Mouse (Mus musculus) spleen, adult 2 months (tissue): Measurements from ENCODE around the gene Adss. TPM values are rescaled to one million over a fixed set of nuclear protein-coding genes. Genes with fewer than 3 reads are reported as not detected.
A peak's percentile ranks its signal among the peaks of the same experiment; 100 is the strongest.

ENCODE experiments used
- DNase-seq, 2 experiments: peaks; one replicate each; pipeline versions ENCODE4 v3.0.0 to v3.0.0-alpha.2; 2012 to 2021; ENCODE audit warnings: low spot score in 2 of 2, low read depth in 1 of 2
- H3K27ac ChIP-seq: fragments of 200-500 bp; 2 replicates; pipeline ENCODE4 v1.5.1; 2012; ENCODE audit warnings: low read length, inconsistent platforms; ENCODE audit not compliant: insufficient read depth
- H3K27me3 ChIP-seq: fragments of 200-500 bp; 2 replicates; pipeline ENCODE4 v1.6.1; 2012; ENCODE audit warnings: mild to moderate bottlenecking, moderate library complexity, low read length, inconsistent platforms; ENCODE audit not compliant: control insufficient read depth, insufficient read depth
- H3K36me3 ChIP-seq: fragments of 200-500 bp; 2 replicates; pipeline ENCODE4 v1.6.1; 2012; ENCODE audit warnings: mild to moderate bottlenecking, low read length, inconsistent platforms; ENCODE audit not compliant: control insufficient read depth, insufficient read depth
- H3K4me1 ChIP-seq: fragments of 200-500 bp; 2 replicates; pipeline ENCODE4 v1.6.1; 2011; ENCODE audit warnings: inconsistent platforms; ENCODE audit not compliant: control insufficient read depth, insufficient read depth, insufficient read length
- H3K4me3 ChIP-seq: fragments of 200-500 bp; 2 replicates; pipeline ENCODE4 v1.5.1; 2011; ENCODE audit warnings: mild to moderate bottlenecking, inconsistent platforms; ENCODE audit not compliant: insufficient read depth, insufficient read length; ENCODE audit errors: extremely low read depth
- CTCF ChIP-seq: fragments of 200-500 bp; IDR thresholded peaks from 2 replicates; pipeline ENCODE4 v1.5.1; 2011; ENCODE audit warnings: mild to moderate bottlenecking, inconsistent platforms; ENCODE audit not compliant: insufficient read depth, insufficient read length, insufficient replicate concordance; ENCODE audit errors: extremely low read depth
- POLR2A ChIP-seq: fragments of 200-500 bp; IDR thresholded peaks from 2 replicates; pipeline ENCODE4 v1.6.1; 2011; ENCODE audit warnings: low read depth, low read length, inconsistent platforms
- WGBS: fragments of 180-500 bp; shearing (Covaris S2); methylation state at CpG from one replicate; pipeline ENCODE4 v1.1.7; 2018; 5-methylcytosine and 5-hydroxymethylcytosine counted together
- polyA plus RNA-seq: library from polyadenylated mRNA; depleted of rRNA; stranded (reverse); fragments of >200 nt; gene quantifications from 2 replicates; pipeline ENCODE4 v1.2.3, GENCODE M21; 2012

The Adss gene
- polyA plus RNA-seq, 1 experiment, result 10.4 TPM

DNA sequence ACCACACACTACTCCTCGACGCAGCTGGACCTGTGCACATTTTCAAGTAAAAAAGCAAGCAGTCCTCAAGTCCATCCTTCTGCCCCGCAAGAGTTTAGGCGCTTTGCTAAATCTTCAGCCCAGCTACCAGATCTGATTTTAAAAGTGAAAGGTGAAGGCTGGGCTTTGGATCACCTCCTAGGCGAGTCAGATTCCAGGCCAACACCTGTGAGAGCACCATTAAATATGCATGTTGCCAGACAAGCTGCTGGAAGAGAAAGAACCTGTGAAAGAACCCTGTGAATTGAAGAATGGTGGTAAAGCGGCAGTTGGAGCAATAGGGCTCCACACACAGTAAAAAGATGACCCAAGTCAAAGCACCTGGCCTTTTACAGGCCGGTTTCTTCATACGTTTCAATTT is 1.4 kb downstream of the Adss start:
- Histone ChIP-seq H3K4me3 (peak overlapping the region; percentile 96), H3K27me3 (no peaks in the 10 kb centered on the region), H3K36me3 (no peaks in the 10 kb centered on the region), H3K4me1 (peaks cover 11% of the 10 kb centered on the region), H3K27ac (peak overlapping the region; percentile 43)
- DNase-seq, result no peak
- WGBS, result 6% methylated on average over 8 of the region's 8 CpGs
- TF ChIP-seq CTCF (no peak), POLR2A (no peak)

DNA sequence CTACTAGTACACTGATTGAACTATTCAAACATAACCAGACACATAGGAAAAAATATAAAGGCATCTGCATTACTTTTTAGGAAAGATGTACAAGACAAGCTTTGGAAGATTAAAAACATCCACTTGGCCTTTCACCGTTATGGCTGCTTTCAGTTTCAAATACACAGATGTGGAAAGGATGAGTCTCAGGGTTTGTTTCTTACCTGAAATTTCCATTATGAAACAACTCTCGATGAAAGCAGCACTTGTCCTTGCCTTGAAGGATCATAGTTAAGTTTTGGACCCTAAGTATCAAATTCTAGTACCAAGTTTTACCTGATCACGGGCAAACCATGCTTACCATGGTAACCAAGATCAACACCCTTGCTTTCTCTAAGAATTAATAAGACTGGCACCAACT is 3.5 kb downstream of the Adss start:
- TF ChIP-seq POLR2A, result no peak
- no peak for TF ChIP-seq CTCF
- no peak overlapping the region for H3K27ac ChIP-seq
- H3K4me1 ChIP-seq, result peaks cover 11% of the 10 kb centered on the region
- 40% methylated on average over 3 of the region's 3 CpGs for WGBS
- no peak for DNase-seq
- H3K27me3 ChIP-seq, result no peaks in the 10 kb centered on the region
- H3K4me3 ChIP-seq, result no peak overlapping the region
- H3K36me3 ChIP-seq, result no peaks in the 10 kb centered on the region

DNA sequence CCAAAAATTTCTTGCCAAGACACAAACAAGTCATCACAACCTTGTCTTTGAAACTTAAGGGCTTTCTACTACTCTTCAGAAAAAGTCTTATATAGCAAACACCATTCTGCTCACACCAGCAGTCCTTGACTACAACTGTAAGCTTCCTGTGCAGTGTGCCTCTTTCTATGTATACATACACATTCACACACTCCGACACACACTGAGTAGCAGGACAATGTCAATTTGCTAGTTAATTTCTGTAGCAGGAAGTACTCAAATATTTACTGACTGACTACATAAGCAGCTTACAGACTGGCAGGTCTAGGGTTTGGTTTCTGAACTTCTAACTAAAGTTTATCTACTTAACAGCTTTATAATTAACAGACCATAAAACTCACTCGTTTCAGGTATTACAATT is 18.9 kb downstream of the Adss start:
- Histone ChIP-seq H3K36me3 (peaks cover 17% of the 10 kb centered on the region), H3K27me3 (no peaks in the 10 kb centered on the region), H3K4me3 (no peak overlapping the region), H3K27ac (no peak overlapping the region), H3K4me1 (no peaks in the 10 kb centered on the region)
- TF ChIP-seq CTCF (no peak), POLR2A (no peak)
- 89% methylated on average over 2 of the region's 2 CpGs for WGBS
- no peak for DNase-seq

DNA sequence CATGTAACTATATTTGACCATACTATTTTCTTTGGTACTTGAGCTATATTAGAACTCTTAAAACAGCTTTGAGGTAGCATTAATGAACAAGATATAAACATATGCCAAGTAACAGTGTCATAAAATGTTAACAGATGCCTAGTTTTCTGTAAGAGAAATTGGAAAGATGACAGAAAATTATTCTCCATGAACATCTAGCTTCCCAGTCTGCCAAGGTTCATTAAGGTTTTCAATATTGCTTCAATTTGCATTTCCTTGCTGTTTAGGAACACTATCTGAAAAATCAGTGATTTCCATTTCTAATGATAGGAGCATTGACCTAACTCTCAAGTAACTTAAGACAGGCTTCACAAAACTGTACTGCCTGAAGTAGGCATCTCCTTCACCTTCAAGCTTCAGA is 27.4 kb downstream of the Adss start:
- no peak overlapping the region for H3K27ac ChIP-seq
- peaks cover 38% of the 10 kb centered on the region for H3K36me3 ChIP-seq
- H3K4me3 ChIP-seq, result no peak overlapping the region
- H3K27me3 ChIP-seq, result no peaks in the 10 kb centered on the region
- no peak for TF ChIP-seq CTCF
- H3K4me1 ChIP-seq, result no peaks in the 10 kb centered on the region
- DNase-seq, result no peak

DNA sequence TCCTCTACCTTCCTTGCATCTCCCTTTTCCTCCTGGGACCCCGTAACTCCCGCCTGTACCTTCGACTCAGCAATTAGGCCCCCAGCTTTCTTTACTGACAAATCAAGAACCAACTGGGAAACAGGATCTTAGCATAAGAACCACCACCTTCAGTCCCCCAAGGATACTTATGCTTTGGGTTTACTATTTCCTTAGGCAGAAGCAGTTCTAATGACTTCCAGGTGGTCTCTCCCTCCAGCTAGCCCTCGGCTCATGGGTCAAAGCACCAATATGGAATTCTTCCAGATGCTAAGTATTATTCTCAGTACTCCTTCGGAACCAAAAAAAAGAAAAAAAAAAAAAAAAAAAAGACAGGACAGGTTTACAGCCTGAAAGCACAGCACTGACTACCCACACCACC is 39.1 kb downstream of the Adss start:
- Histone ChIP-seq H3K27me3 (no peaks in the 10 kb centered on the region), H3K27ac (no peak overlapping the region), H3K4me3 (no peak overlapping the region), H3K36me3 (peaks cover 2% of the 10 kb centered on the region; the same call in 1 of the 2 replicates), H3K4me1 (no peaks in the 10 kb centered on the region)
- TF ChIP-seq CTCF (no peak), POLR2A (no peak)
- no peak for DNase-seq
- 85% methylated on average over 5 of the region's 5 CpGs for WGBS

DNA sequence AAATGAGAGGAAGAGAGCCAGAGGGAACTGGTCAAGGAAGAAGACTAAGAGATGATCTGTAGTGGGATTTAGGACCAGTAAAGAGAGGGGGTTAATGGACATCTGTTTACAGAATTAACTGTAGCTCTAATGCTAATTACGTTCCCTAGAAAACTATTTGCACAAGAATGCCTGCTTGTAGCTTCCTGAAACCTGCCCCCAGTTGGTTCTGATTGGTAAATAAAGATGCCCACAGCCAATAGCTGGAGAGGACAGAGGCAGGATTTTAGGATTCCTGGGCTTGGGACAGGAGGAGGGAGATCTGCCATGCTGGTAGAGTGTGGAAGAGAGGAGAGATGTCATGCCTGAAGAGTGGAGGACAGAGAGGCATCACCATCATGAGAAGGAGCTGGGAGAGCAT is 42.8 kb downstream of the Adss start:
- TF ChIP-seq CTCF (no peak), POLR2A (no peak)
- 94% methylated on average over 1 of the region's 1 CpGs for WGBS
- no peaks in the 10 kb centered on the region for H3K27me3 ChIP-seq
- no peak overlapping the region for H3K27ac ChIP-seq
- DNase-seq, result no peak
- H3K4me1 ChIP-seq, result no peaks in the 10 kb centered on the region
- no peaks in the 10 kb centered on the region; the same call in 1 of the 2 replicates for H3K36me3 ChIP-seq
- H3K4me3 ChIP-seq, result no peak overlapping the region

DNA sequence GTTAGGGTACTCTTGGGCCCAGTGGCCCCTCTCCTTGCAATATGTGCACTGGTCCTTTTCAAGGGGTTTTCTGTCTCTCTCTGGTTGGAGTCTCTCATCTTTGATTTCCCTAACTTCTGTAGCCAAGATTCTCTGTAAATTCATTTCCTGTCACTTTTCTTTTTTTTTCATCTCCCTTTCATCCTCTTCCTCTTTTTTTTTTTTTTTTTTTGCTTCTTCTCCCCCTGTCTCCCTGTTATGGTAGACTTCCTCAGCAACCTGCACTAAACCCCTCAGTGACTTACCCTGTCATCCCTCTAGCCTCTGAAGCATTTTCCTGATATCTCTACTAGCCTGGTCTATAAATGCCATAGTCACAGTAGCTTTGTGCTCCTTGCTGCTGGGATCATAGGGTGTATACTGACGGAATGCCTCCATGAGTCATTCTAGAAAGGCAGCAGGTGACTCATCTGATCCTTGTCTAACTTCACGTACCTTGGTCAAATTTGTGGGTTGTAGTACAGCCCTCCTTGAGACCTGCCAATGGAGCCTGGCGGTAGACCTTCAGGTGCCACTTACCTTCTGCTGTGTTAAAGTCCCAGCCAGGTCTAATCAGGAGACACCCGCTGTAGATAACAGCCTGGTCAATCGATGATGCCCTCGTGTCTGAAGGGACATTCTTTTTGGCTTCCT is 48.3 kb downstream of the Adss start:
- Histone ChIP-seq H3K4me1 (no peaks in the 10 kb centered on the region), H3K36me3 (no peaks in the 10 kb centered on the region; the same call in 1 of the 2 replicates), H3K27ac (no peak overlapping the region), H3K27me3 (no peaks in the 10 kb centered on the region), H3K4me3 (no peak overlapping the region)
- DNase-seq, result no peak
- TF ChIP-seq POLR2A (no peak), CTCF (no peak)
- 95% methylated on average over 6 of the region's 6 CpGs for WGBS
